Mouse (Mus musculus) hindbrain, embryonic 16.5 days (tissue): Measurements from ENCODE around the gene Gp1ba. TPM values are rescaled to one million over a fixed set of nuclear protein-coding genes. Genes with fewer than 3 reads are reported as not detected.

ENCODE experiments used
- ATAC-seq: fragments of 200-750 bp; cut with Nextera tagmentation; 2 replicates; pipeline ENCODE4 v1.8.0; 2017; ENCODE audit warnings: moderate TSS enrichment, moderate library complexity
- H3K27ac ChIP-seq: fragments of 300-500 bp; sonication (generic); 2 replicates; pipeline ENCODE4 v1.5.1; 2014; ENCODE audit warnings: low read depth, mild to moderate bottlenecking, control low read depth, low read length, moderate library complexity
- H3K27me3 ChIP-seq: fragments of 300-500 bp; sonication (generic); replicated peaks from 2 replicates; pipeline ENCODE4 v1.6.1; 2014; ENCODE audit warnings: low read length; ENCODE audit not compliant: control insufficient read depth, insufficient read depth
- H3K36me3 ChIP-seq: fragments of 300-500 bp; sonication (generic); 2 replicates; pipeline ENCODE4 v1.6.1; 2014; ENCODE audit warnings: mild to moderate bottlenecking, low read length, moderate library complexity, mixed read lengths; ENCODE audit not compliant: control insufficient read depth, insufficient read depth
- H3K4me1 ChIP-seq: fragments of 300-500 bp; sonication (generic); 2 replicates; pipeline ENCODE4 v1.6.1; 2014; ENCODE audit warnings: low read depth, low read length; ENCODE audit not compliant: control insufficient read depth, insufficient read depth
- H3K4me2 ChIP-seq: fragments of 300-500 bp; sonication (generic); 2 replicates; pipeline ENCODE4 v1.6.1; 2014; ENCODE audit warnings: mild to moderate bottlenecking, low read length, control low read depth, moderate library complexity
- H3K4me3 ChIP-seq: fragments of 300-500 bp; sonication (generic); 2 replicates; pipeline ENCODE4 v1.5.1; 2014; ENCODE audit warnings: mild to moderate bottlenecking, low read length, control low read depth, moderate library complexity
- H3K9ac ChIP-seq: fragments of 300-500 bp; sonication (generic); 2 replicates; pipeline ENCODE4 v1.6.1; 2014; ENCODE audit warnings: low read depth, mild to moderate bottlenecking, control low read depth, low read length, moderate library complexity
- H3K9me3 ChIP-seq: fragments of 300-500 bp; sonication (generic); 2 replicates; pipeline ENCODE4 v1.6.1; 2014; ENCODE audit warnings: mild to moderate bottlenecking, low read length, moderate library complexity; ENCODE audit not compliant: control insufficient read depth
- WGBS: fragments of 180-500 bp; shearing (Covaris S2); extraction: QIAGEN DNeasy Blood & Tissue Kit; methylation state at CpG from one replicate; pipeline ENCODE4 v1.1.7; 2014; 5-methylcytosine and 5-hydroxymethylcytosine counted together
- polyA plus RNA-seq: library from polyadenylated mRNA; unstranded; fragments of >200 nt; fragmentation: Nextera tagmentation; extraction: Ambion mirVana; gene quantifications from 2 replicates; pipeline ENCODE4 v1.2.1, GENCODE M21; 2015

Gene Gp1ba
- polyA plus RNA-seq, 1 experiment from 2014 or later = 0.29 TPM

DNA sequence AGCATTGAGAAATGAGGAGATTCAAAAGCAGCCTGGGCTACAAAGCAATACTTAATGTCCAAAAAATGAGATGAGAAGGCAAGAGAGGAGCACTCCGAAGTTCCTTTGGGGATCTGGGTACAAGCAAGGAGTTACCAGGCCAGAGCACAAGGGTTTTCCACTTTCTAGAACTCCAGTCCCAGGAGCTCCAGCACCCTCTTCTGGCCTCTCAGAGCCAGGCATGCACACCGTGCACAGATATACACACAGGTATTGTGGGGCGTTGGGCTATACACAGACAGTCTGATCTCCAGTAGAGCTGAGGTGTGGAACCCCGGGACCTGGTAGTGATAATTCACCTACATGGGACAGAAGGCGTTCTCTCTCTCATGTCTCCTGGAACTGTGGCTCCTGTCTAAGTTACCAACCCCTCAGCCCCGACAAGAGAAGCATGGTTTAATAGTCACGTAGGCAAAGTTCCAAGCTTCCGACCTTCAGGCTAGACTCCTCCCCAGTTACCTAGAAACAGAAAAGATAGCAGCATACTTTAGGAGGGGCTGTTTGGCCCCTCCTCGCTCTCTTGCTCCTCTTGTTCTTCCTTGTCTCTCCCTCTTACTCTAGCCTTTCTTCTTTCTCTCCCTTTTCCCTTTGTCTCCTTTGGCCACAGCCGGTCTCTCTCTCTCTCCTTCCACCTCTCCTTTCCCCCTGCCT is 15.7 kb upstream of the Gp1ba start:
- no peak for ATAC-seq
- Histone ChIP-seq H3K9me3 (no peaks in the 10 kb centered on the region), H3K27ac (no peak overlapping the region), H3K4me3 (no peak overlapping the region), H3K27me3 (no peaks in the 10 kb centered on the region), H3K4me2 (no peak overlapping the region), H3K9ac (no peak overlapping the region), H3K4me1 (no peaks in the 10 kb centered on the region), H3K36me3 (no peaks in the 10 kb centered on the region)
- WGBS = 73% methylated on average over 10 of the region's 10 CpGs

DNA sequence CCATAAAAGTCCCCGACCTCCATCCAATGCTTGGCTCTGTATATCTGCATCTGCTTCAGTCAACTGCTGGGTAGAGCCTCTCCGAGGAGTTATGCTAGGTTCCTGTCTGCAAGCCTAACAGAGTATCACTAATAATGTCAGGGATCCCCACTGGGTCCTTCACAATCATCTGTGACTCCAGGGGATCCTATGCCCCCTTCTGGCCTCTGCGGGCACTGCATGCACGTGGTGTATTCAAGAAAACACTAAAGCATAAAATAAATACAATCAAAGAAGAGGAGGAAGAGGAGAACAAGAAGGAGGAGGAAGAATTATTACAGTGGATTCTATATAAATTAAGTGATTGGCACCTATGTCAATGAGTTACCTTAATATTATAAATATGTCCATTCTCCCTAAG is 13.4 kb upstream of the Gp1ba start:
- no peaks in the 10 kb centered on the region for H3K4me1 ChIP-seq
- no peak overlapping the region for H3K4me3 ChIP-seq
- WGBS = 50% methylated on average over 4 of the region's 4 CpGs
- H3K9ac ChIP-seq = no peak overlapping the region
- no peak for ATAC-seq
- no peak overlapping the region for H3K4me2 ChIP-seq
- H3K27me3 ChIP-seq = no peaks in the 10 kb centered on the region
- H3K27ac ChIP-seq = no peak overlapping the region
- no peaks in the 10 kb centered on the region for H3K36me3 ChIP-seq
- H3K9me3 ChIP-seq = no peaks in the 10 kb centered on the region

DNA sequence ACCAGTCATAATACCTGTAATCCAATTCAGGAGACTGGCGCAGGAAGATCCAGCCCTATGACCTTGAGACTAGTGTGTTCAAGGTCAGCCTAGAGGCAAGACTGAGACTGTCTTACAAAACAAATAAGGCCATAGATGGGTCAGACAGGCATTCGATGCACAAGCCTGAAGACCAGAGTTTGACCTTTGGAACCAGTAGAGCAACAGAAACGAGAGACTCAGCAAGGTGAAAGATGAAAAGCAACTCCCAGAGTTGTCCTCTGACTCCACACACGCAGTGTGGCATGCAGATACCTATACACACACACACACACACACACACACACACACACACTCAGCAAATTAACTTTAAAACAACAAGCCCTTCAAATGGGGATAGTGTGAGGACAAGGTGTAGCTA is 12.0 kb upstream of the Gp1ba start:
- WGBS = 81% methylated on average over 4 of the region's 4 CpGs
- no peak overlapping the region for H3K27ac ChIP-seq
- no peaks in the 10 kb centered on the region for H3K36me3 ChIP-seq
- H3K4me1 ChIP-seq = no peaks in the 10 kb centered on the region
- ATAC-seq = no peak
- H3K4me2 ChIP-seq = no peak overlapping the region
- H3K4me3 ChIP-seq = no peak overlapping the region
- no peaks in the 10 kb centered on the region for H3K9me3 ChIP-seq
- H3K9ac ChIP-seq = no peak overlapping the region
- H3K27me3 ChIP-seq = no peaks in the 10 kb centered on the region

- H3K9me3 ChIP-seq = no peaks in the 10 kb centered on the region
- no peak for ATAC-seq
- H3K4me1 ChIP-seq = no peaks in the 10 kb centered on the region
- H3K27me3 ChIP-seq = no peaks in the 10 kb centered on the region
- 73% methylated on average over 2 of the region's 2 CpGs for WGBS
- H3K36me3 ChIP-seq = no peaks in the 10 kb centered on the region
- H3K4me3 ChIP-seq = no peak overlapping the region
- no peak overlapping the region for H3K4me2 ChIP-seq
- H3K27ac ChIP-seq = no peak overlapping the region
- no peak overlapping the region for H3K9ac ChIP-seq
Observed at GRCm38 (mm10) chr11:70628431-70628830, 10.5 kb upstream of the Gp1ba start.

GRCm38 (mm10) chr11:70629557-70629956 is 9.4 kb upstream of the Gp1ba start:
- Histone ChIP-seq H3K27ac (no peak overlapping the region), H3K4me2 (no peak overlapping the region), H3K9ac (no peak overlapping the region), H3K4me3 (no peak overlapping the region), H3K9me3 (no peaks in the 10 kb centered on the region), H3K4me1 (no peaks in the 10 kb centered on the region), H3K36me3 (no peaks in the 10 kb centered on the region), H3K27me3 (no peaks in the 10 kb centered on the region)
- no peak for ATAC-seq
- 54% methylated on average over 5 of the region's 5 CpGs for WGBS

GRCm38 (mm10) chr11:70630129-70630528 is 8.8 kb upstream of the Gp1ba start:
- Histone ChIP-seq H3K27me3 (no peaks in the 10 kb centered on the region), H3K9me3 (no peaks in the 10 kb centered on the region), H3K9ac (no peak overlapping the region), H3K27ac (no peak overlapping the region), H3K4me3 (no peak overlapping the region), H3K36me3 (no peaks in the 10 kb centered on the region), H3K4me2 (no peak overlapping the region), H3K4me1 (no peaks in the 10 kb centered on the region)
- no peak for ATAC-seq
- 71% methylated on average over 7 of the region's 7 CpGs for WGBS

GRCm38 (mm10) chr11:70635601-70636000 is 3.3 kb upstream of the Gp1ba start:
- no peaks in the 10 kb centered on the region for H3K36me3 ChIP-seq
- WGBS = 81% methylated on average over 4 of the region's 4 CpGs
- no peak for ATAC-seq

GRCm38 (mm10) chr11:70637764-70638163 is 1.2 kb upstream of the Gp1ba start:
- Histone ChIP-seq H3K9me3 (no peaks in the 10 kb centered on the region), H3K4me3 (no peak overlapping the region), H3K36me3 (no peaks in the 10 kb centered on the region), H3K9ac (no peak overlapping the region), H3K27ac (no peak overlapping the region), H3K4me1 (no peaks in the 10 kb centered on the region), H3K4me2 (no peak overlapping the region), H3K27me3 (no peaks in the 10 kb centered on the region)
- 95% methylated on average over 1 of the region's 1 CpGs for WGBS
- ATAC-seq = no peak

More at GRCm38 (mm10) chr11:70635601-70636000, 3.3 kb upstream of the Gp1ba start:
- Histone ChIP-seq H3K27me3 (no peaks in the 10 kb centered on the region), H3K4me3 (no peak overlapping the region), H3K9me3 (no peaks in the 10 kb centered on the region), H3K27ac (no peak overlapping the region), H3K4me1 (no peaks in the 10 kb centered on the region), H3K4me2 (no peak overlapping the region), H3K9ac (no peak overlapping the region)

DNA sequence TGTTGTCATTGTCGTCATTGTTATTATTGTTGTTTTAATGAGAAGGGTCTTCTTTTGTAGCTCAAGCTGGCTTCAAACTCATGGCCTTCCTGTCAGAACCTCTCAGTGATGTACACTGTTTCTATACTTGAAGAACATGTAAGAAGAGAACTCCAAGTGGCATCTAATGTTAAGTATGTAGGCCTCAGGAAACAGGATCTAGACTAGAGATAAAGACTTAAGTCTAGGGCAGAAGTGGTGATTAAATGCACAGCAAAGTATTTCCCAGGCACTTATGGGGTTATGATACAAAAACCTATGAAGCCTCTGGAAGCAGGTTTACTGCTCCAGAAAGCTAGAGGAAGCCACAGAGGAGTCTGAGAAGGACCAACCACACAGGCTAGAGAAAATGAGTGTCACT is 629 bp upstream of the Gp1ba start:
- H3K27me3 ChIP-seq = no peaks in the 10 kb centered on the region
- WGBS = 87% methylated on average over 1 of the region's 1 CpGs
- ATAC-seq = no peak
- H3K9me3 ChIP-seq = no peaks in the 10 kb centered on the region
- no peaks in the 10 kb centered on the region for H3K4me1 ChIP-seq
- H3K9ac ChIP-seq = no peak overlapping the region
- peaks cover 3% of the 10 kb centered on the region; the same call in 1 of the 2 replicates for H3K36me3 ChIP-seq
- no peak overlapping the region for H3K4me3 ChIP-seq
- H3K4me2 ChIP-seq = no peak overlapping the region
- no peak overlapping the region for H3K27ac ChIP-seq
